Mouse (Mus musculus) retina, embryonic 14.5 days (tissue): ENCODE data around the gene Dnmbp.
A peak's percentile ranks its signal among the peaks of the same experiment; 100 is the strongest.

Experiments
- DNase-seq: peaks from one replicate; pipeline ENCODE4 v3.0.0-alpha.2; 2015; ENCODE audit warnings: low spot score

Dnmbp gene

GRCm38 (mm10) chr19:43878111-43879092, 61.6 kb downstream of the Dnmbp start:
- DNase-seq: peak; percentile 46

- no peak for DNase-seq
Measured at GRCm38 (mm10) chr19:43877364-43877763, 62.6 kb downstream of the Dnmbp start.

- no peak for DNase-seq
Measured at GRCm38 (mm10) chr19:43875996-43876395, 64.0 kb downstream of the Dnmbp start.

DNA sequence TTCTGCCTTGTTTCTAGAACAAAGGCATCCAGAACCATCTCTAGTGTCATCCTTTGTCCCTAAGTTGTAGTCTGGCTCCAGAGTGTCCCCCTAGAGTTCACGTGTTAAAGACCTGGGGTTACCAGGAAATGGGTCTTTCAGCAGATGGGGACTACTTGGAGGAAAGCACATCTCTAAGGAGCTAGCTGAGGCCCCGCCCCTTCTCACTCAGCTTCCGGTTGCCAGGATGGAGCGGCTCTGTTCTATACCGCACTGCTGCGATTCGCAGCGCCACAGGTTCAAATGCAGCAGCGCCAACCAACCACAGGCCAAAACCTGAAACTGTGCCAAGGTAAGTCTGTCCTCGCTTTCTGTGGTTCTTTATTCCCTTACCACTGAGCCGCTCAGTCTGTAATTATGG, 65.6 kb downstream of the Dnmbp start:
- DNase-seq: no peak

- no peak for DNase-seq
Measured at GRCm38 (mm10) chr19:43870418-43870817, 69.6 kb downstream of the Dnmbp start.

DNA sequence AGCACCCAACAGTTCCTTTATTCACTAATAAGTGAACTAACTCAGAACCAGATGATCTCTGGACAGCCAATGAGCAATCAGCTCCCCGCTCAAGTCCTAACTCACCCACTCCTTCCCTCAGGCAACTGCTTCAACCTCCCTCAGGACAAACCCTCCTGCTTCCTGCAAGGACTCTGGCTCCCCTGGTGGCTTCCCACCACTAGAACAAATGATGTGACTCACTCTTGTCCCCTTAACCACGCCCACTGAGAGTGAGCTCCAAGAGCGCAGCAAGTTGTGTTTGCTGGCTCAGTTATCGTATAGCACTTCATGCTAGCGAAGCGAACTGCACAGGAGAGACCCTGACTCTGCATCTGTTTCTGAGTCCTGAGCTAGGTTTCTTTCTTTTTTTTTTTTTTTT, 82.6 kb downstream of the Dnmbp start:
- no peak for DNase-seq

- DNase-seq: no peak
Measured at GRCm38 (mm10) chr19:43852837-43853545, 87.0 kb downstream of the Dnmbp start.

GRCm38 (mm10) chr19:43851996-43852630, 87.9 kb downstream of the Dnmbp start:
- no peak for DNase-seq

DNA sequence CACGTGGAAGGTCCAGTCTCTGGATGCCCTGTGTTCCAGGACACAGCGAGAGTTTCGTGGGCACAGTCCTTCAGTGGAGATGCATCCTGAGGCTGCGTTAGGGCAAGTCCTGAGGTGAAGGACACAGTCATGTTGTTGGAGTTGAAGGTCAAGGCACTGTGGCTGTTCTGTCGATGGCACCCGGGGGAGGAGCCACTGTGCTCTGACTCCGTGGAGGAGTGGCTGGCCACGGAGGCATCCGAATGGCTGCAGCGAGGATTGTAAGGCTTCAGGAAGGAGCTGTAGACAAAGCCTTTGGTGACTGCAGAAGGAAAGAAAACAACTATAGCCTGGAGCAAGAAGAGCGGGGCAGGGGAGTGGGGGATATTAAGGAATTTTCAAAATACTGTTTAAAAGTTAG, 90.0 kb downstream of the Dnmbp start:
- DNase-seq: no peak

- no peak for DNase-seq
Measured at GRCm38 (mm10) chr19:43847966-43848365, 92.0 kb downstream of the Dnmbp start.

- no peak for DNase-seq
Measured at GRCm38 (mm10) chr19:43847056-43847455, 92.9 kb downstream of the Dnmbp start.

DNA sequence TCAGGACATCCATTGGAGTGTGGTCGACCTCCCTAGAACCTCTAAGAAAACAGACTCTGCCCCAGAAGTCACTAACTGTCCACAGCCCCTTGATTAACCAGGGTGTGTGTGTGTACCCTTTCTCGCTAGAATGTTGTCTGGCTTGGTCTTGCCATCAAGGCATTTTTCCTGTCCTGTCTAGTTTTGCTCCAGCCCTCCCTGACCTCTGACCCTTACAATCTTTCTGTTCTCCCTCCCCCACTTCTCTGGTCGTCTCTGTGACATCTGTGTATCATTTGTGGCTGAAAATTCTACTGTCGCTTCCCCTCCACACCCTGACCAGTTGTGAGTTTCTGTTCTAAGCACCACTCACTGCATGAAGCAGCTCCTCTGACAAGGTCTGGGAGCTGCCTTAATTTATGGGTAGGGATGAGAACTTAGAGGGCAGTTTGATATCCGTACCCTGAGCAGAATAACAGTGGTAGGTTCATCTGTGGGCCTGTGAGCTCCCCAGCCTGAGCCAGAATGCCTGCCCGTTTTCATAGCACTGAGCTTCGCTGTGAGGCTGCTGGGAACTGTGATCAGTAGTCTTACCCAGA, 94.6 kb downstream of the Dnmbp start:
- DNase-seq: no peak

- DNase-seq: no peak
Measured at GRCm38 (mm10) chr19:43843184-43843583, 96.8 kb downstream of the Dnmbp start.

- DNase-seq: peak; percentile 93
Measured at GRCm38 (mm10) chr19:43832425-43833069, 107.4 kb downstream of the Dnmbp start.

GRCm38 (mm10) chr19:43826855-43827254, 113.1 kb downstream of the Dnmbp start:
- no peak for DNase-seq

- no peak for DNase-seq
Measured at GRCm38 (mm10) chr19:43815661-43816414, 124.2 kb downstream of the Dnmbp start.

DNA sequence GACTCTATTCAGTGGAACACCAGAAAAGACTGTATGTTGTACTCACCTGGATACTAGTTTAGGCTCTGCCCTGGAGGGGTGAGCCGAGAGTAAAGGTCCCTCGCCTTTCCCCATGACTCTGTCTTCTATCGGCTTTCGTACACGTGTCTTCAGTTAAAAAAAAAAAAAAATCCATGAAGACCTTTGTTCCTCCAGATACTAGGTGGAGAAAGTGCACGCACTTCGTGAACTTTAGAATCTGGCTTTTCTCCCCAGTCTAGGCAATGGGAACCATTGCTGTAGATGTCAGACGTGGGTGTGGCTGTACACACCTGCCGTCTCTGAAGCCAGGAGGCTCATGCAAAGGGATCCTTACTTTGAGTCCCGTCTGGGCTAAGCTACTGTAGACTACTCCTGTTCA, 126.7 kb downstream of the Dnmbp start:
- no peak for DNase-seq

GRCm38 (mm10) chr19:43811419-43811818, 128.6 kb downstream of the Dnmbp start:
- DNase-seq: no peak

DNA sequence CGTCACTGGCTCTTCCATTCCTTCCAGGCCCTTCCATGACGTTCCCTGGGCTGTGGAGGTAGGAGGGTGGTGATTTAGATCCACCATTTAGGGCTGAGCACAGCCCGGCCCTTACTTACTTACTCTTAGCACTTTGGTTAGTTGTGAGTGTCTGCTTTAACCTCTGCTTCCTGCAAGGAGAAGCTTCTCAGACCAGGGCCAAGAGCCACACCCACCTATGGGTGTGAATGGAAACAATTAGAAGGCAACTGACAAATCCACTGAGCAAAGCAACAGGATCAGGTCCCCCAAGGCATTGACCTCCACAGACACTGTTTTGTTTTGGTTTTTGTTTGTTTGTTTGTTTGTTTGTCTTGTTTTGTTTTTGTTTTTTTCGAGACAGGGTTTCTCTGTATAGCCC, 130.7 kb downstream of the Dnmbp start:
- no peak for DNase-seq

DNA sequence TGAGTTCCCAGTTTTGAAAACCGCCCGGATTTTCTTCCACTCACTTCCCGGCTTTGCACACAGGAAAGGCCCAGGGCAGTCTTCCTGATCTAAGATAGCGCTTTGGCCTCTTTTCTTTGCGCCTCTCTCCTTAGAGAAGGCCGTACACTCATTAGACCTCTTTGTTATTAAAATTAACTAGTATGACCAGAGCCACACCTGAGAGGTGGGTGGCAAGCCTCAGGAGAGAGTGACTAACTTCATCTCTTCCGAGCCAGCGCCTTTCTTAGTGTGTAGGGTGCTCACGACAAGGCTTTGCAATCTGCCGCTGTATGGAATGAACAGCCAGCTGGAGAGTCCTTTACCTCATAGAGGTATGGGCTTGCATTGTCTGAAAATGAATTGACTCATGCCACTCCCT, 136.1 kb downstream of the Dnmbp start:
- no peak for DNase-seq

GRCm38 (mm10) chr19:43801427-43802051, 138.5 kb downstream of the Dnmbp start:
- no peak for DNase-seq
